Mouse (Mus musculus) lung, embryonic 16.5 days (tissue): ENCODE measurements around the gene Pgm5. TPM values are rescaled to one million over a fixed set of nuclear protein-coding genes. Genes with fewer than 3 reads are reported as not detected.
A peak's percentile ranks its signal among the peaks of the same experiment; 100 is the strongest.
"Not testable (repeated sequence)": the region's sequence is repeated elsewhere in the genome, so short reads cannot be mapped to it uniquely, and the experiment has no call there.

Experiments used
- ATAC-seq: fragments of 200-750 bp; cut with Nextera tagmentation; 2 replicates; pipeline ENCODE4 v1.8.0; 2017; ENCODE audit warnings: low read depth, mild to moderate bottlenecking, moderate library complexity
- H3K27ac ChIP-seq: fragments of 300-500 bp; sonication (generic); 2 replicates; pipeline ENCODE4 v1.5.1; 2014; ENCODE audit warnings: mild to moderate bottlenecking, control low read depth, low read length
- H3K27me3 ChIP-seq: fragments of 300-500 bp; sonication (generic); 2 replicates; pipeline ENCODE4 v1.6.1; 2014; ENCODE audit warnings: low read depth, low read length, mixed read lengths; ENCODE audit not compliant: control insufficient read depth, insufficient read depth
- H3K36me3 ChIP-seq: fragments of 300-500 bp; sonication (generic); 2 replicates; pipeline ENCODE4 v1.6.1; 2014; ENCODE audit warnings: low read length; ENCODE audit not compliant: control insufficient read depth, insufficient read depth
- H3K4me1 ChIP-seq: fragments of 300-500 bp; sonication (generic); replicated peaks from 2 replicates; pipeline ENCODE4 v1.6.1; 2014; ENCODE audit warnings: low read length, mixed read lengths; ENCODE audit not compliant: control insufficient read depth, insufficient read depth
- H3K4me2 ChIP-seq: fragments of 300-500 bp; sonication (generic); 2 replicates; pipeline ENCODE4 v1.6.1; 2014; ENCODE audit warnings: low read depth, low read length, control low read depth
- H3K4me3 ChIP-seq: fragments of 300-500 bp; sonication (generic); 2 replicates; pipeline ENCODE4 v1.5.1; 2014; ENCODE audit warnings: mild to moderate bottlenecking, low read length, control low read depth
- H3K9ac ChIP-seq: fragments of 300-500 bp; sonication (generic); 2 replicates; pipeline ENCODE4 v1.6.1; 2014; ENCODE audit warnings: low read length, control low read depth
- H3K9me3 ChIP-seq: fragments of 300-500 bp; sonication (generic); 2 replicates; pipeline ENCODE4 v1.6.1; 2016; ENCODE audit warnings: low read length; ENCODE audit not compliant: control insufficient read depth
- WGBS: fragments of 180-500 bp; shearing (Covaris S2); extraction: QIAGEN DNeasy Blood & Tissue Kit; methylation state at CpG from one replicate; pipeline ENCODE4 v1.1.7; 2014; 5-methylcytosine and 5-hydroxymethylcytosine counted together
- polyA plus RNA-seq: library from polyadenylated mRNA; unstranded; fragments of >200 nt; fragmentation: Nextera tagmentation; extraction: Ambion mirVana; gene quantifications from 2 replicates; pipeline ENCODE4 v1.2.1, GENCODE M21; 2015

The Pgm5 gene
- polyA plus RNA-seq, 1 experiment from 2014 or later, result 2.9 TPM

DNA sequence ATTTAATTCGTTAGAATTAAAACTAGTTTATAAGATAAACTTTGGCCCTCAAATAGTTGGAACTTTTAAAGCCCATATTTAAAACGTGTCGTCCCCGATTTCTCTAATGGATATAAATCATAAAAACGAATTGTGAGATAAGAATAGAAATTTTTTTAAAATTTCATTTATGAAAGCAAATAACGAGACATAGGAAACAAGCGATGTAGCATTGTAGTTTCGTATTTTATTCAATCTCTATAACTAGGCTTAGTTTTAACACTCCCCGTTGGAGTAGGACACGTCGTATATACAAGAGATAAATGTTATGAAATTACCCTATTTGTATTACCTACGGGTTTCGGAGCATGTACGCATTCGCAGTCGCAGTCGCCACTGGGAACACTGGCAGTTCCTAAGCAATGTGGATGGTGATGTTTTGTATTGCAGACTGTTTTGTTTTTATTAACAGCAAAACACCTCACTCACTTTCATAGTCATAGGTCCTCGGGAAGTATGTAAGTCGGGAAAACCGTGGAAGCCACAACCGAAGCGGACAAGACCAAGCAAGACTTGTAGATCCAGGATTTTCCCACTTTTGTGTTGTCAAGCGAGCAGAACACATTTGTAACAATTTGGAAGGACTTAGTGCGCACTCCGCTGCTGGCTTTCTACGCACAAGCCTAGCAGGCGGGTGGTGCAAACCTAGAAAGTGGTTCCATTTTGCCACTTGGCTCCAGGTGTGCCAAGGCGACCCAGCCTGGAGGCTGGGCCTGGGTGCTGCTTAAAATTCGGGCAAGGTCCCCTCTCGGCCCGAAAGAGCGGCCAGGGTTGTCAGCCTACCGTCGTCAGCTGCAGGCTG lies 37.3 kb upstream of the Pgm5 start:
- peak overlapping the region; percentile 43 for H3K4me3 ChIP-seq
- WGBS, result 4% methylated on average over 34 of the region's 34 CpGs
- H3K4me2 ChIP-seq, result peak overlapping the region; percentile 57; the same call in 1 of the 2 replicates
- no peaks in the 10 kb centered on the region for H3K9me3 ChIP-seq
- H3K27ac ChIP-seq, result no peak overlapping the region
- no peaks in the 10 kb centered on the region for H3K36me3 ChIP-seq
- H3K27me3 ChIP-seq, result peaks cover 79% of the 10 kb centered on the region
- no peak overlapping the region for H3K9ac ChIP-seq
- ATAC-seq, result no peak
- peaks cover 16% of the 10 kb centered on the region for H3K4me1 ChIP-seq

DNA sequence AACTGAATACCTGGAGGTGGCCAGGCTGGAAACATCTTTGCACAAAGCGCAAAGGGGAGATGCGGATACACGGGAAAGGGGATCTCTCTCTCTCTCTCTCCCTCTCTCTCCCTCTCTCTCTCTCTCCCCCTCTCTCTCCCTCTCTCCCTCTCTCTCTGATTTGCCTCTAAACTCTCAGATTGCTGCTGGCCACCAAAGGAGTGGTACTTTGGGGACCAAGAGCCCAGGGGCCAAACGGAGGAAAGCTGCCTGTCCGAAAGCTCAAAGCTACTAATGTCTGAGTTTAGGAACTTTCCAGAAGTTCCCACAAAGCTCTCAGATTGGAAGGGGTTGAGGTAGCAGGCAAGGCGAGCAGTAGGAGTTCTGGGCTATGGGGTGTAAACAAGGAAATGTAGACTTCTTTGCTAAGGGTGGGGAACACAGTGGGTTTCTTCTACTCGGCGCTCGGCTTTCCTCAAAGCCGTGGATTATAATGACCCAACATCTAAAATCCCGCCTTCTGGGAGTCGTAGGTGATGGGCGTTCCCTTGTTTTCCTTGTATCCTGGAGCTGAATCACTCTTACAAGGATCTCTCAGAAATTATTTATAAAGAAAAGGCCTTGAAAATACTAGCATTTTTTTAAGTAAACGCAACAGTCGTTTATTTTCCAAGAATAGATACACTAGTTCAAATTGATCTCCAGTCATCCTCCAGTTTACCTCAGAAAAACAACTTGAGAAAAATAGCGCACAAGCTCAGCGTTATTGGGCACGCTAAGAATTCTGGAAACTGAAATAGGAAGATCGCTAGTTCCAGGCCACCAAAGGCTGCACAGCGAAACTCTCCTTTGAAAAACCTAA lies 36.5 kb upstream of the Pgm5 start:
- ATAC-seq, result no peak

DNA sequence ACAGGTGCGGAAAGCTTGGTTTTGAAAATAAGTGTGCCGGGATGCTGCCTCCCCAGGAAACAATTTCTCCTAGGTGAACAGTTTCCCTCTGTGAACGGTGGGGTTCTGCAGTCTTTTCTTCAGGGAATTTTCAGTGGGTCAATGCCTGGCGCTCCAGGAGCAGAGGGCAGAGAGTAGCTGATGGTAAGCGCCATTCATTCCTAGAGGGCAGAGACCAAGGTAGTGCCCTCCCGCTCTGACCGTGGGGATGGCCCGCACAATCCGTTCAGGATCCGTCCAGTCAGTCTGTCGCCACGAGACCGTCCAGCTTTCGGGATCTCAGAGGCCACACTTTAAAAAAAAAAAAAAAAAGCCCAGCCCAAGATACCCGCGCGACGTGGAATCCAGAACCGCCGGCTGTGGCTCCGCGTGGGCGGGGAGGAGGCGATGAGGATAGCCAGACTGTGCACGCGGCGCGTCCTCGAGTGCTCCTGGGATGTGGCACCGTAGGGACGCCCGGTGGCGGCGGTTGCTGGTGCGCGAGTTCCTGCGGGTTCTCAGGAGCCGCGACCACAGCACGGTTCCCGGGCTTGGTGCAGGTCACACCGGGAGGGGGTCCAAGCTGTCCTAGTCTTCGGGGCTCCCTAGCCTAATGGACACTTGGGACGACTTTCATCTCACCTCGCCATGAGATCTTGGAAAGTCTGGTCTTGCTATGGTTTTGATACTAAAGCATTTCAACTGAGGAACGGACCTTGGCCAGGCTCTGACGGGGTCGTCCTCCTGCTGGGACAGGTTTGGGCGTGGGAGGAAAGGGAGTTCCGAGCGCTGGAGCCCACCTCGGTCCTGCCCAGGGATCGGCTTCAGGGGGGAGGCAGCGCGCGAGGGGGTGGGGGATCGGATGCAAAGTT lies 35.6 kb upstream of the Pgm5 start:
- Histone ChIP-seq H3K27me3 (peaks cover 65% of the 10 kb centered on the region), H3K4me2 (peak overlapping the region; percentile 37), H3K9ac (no peak overlapping the region), H3K36me3 (no peaks in the 10 kb centered on the region), H3K27ac (no peak overlapping the region), H3K4me3 (peak overlapping the region; percentile 31), H3K4me1 (peaks cover 16% of the 10 kb centered on the region), H3K9me3 (no peaks in the 10 kb centered on the region)
- 0 out of 2 replicates have a peak, but pooled peaks have one; percentile 26 for ATAC-seq
- under 1% methylated on average over 57 of the region's 57 CpGs for WGBS

More for the DNA sequence above, 36.5 kb upstream of the Pgm5 start:
- Histone ChIP-seq H3K36me3 (no peaks in the 10 kb centered on the region), H3K27me3 (peaks cover 73% of the 10 kb centered on the region), H3K9me3 (no peaks in the 10 kb centered on the region), H3K27ac (no peak overlapping the region), H3K4me1 (peaks cover 16% of the 10 kb centered on the region), H3K9ac (no peak overlapping the region), H3K4me2 (no peak overlapping the region), H3K4me3 (no peak overlapping the region; the same call in 1 of the 2 replicates)
- WGBS, result 2% methylated on average over 20 of the region's 20 CpGs

DNA sequence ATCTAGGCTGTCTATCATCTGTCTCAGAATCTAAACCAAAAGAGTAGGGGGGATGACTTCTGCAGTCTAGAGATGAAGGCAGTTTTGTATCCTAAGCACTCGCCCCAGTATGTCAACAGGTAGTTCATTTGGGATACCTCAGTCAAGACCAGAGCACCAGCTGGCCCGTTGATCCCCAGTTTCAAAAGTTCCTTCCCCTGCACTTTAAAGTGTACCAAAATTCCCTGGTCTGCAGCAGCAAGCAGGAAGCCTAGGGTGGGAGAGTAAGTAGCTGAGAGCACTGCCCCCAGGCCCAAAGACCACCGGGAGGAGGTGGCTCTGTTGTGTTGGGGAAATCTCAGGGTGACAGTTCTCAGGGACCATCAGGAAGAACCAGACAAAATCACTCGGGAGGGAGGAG lies 34.9 kb upstream of the Pgm5 start:
- no peaks in the 10 kb centered on the region for H3K36me3 ChIP-seq
- peaks cover 57% of the 10 kb centered on the region for H3K27me3 ChIP-seq
- peaks cover 16% of the 10 kb centered on the region for H3K4me1 ChIP-seq
- H3K9me3 ChIP-seq, result no peaks in the 10 kb centered on the region
- no peak overlapping the region for H3K27ac ChIP-seq
- H3K4me3 ChIP-seq, result no peak overlapping the region
- H3K9ac ChIP-seq, result no peak overlapping the region
- 12% methylated on average over 4 of the region's 4 CpGs for WGBS
- H3K4me2 ChIP-seq, result no peak overlapping the region
- no peak for ATAC-seq

DNA sequence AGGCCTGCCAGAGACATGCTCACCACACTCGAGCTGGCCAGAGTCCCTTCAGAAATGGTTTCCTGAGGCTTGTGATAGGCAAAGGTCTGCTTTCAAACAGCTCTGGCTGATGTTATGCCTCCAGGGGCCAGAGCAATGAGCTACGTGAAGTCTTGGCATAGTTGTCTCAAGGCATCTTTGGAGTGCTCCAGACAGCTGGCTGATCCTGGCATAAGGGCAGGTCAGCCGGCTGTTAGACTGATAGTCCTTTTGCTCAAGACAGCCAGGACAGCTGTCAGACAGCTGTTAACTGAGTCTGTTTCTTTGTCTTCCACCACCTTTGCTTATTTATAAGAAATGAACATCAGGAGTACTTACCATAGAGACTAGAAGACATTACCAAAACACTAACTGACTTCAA lies 25.2 kb upstream of the Pgm5 start:
- Histone ChIP-seq H3K36me3 (no peaks in the 10 kb centered on the region), H3K4me3 (no peak overlapping the region), H3K4me1 (no peaks in the 10 kb centered on the region), H3K9ac (no peak overlapping the region), H3K4me2 (no peak overlapping the region), H3K27me3 (peaks cover 8% of the 10 kb centered on the region), H3K27ac (no peak overlapping the region), H3K9me3 (no peaks in the 10 kb centered on the region)
- WGBS, result 68% methylated on average over 3 of the region's 3 CpGs
- no peak for ATAC-seq

DNA sequence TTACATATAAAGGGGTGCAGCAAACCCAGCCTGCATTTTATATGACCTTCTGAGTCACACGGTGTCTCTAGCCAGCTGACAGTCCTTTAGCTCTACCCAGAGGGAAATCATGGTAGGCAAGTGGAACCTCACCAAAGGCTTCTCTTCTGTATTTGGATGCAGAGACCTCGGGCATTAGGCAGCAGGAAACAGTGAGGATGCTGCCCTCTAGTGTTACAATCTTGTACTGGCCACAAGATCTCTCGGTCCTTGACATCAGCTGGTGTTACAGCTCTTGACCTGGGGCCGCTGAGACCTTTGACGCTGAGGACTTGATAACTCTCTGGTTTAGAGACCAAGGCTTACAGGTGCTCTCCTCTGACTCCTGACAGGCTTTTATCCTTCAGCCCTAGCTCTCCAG lies 23.8 kb upstream of the Pgm5 start:
- H3K4me2 ChIP-seq, result no peak overlapping the region

DNA sequence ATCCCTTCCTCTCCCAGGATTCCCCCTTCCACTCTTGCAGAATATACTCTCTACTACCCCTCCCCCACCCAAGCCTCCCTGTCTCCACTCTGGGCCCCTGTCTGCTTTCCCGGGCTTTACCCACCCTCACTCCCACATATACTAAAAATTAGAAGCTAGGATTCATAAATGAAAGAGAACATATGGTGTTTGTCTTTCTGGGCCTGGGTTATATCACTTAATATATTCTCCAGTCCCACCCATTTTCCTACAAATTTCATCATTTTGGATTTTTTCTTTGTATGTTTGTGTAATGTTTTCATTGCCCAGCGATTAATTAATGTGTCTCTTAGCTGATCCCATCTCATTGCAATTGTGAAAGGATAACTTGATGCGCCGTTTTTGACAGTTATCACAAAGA lies 19.6 kb upstream of the Pgm5 start:
- 37% methylated on average over 4 of the region's 4 CpGs for WGBS
- no peaks in the 10 kb centered on the region for H3K36me3 ChIP-seq
- no peak overlapping the region for H3K27ac ChIP-seq
- no peak overlapping the region for H3K4me3 ChIP-seq
- peak; percentile 81 for ATAC-seq
- H3K9me3 ChIP-seq, result no peaks in the 10 kb centered on the region
- no peak overlapping the region for H3K9ac ChIP-seq
- H3K4me1 ChIP-seq, result 0 out of 2 replicates have a peak, but pooled peaks cover 2% of the 10 kb centered on the region
- H3K4me2 ChIP-seq, result no peak overlapping the region
- H3K27me3 ChIP-seq, result peaks cover 3% of the 10 kb centered on the region

More for the DNA sequence above, 23.8 kb upstream of the Pgm5 start:
- WGBS, result 8% methylated on average over 5 of the region's 5 CpGs
- Histone ChIP-seq H3K9me3 (no peaks in the 10 kb centered on the region), H3K27ac (no peak overlapping the region), H3K4me3 (no peak overlapping the region), H3K36me3 (no peaks in the 10 kb centered on the region), H3K4me1 (0 out of 2 replicates have a peak, but pooled peaks cover 2% of the 10 kb centered on the region), H3K27me3 (peaks cover 7% of the 10 kb centered on the region), H3K9ac (no peak overlapping the region)
- peak; percentile 47; the same call in 1 of the 2 replicates for ATAC-seq

DNA sequence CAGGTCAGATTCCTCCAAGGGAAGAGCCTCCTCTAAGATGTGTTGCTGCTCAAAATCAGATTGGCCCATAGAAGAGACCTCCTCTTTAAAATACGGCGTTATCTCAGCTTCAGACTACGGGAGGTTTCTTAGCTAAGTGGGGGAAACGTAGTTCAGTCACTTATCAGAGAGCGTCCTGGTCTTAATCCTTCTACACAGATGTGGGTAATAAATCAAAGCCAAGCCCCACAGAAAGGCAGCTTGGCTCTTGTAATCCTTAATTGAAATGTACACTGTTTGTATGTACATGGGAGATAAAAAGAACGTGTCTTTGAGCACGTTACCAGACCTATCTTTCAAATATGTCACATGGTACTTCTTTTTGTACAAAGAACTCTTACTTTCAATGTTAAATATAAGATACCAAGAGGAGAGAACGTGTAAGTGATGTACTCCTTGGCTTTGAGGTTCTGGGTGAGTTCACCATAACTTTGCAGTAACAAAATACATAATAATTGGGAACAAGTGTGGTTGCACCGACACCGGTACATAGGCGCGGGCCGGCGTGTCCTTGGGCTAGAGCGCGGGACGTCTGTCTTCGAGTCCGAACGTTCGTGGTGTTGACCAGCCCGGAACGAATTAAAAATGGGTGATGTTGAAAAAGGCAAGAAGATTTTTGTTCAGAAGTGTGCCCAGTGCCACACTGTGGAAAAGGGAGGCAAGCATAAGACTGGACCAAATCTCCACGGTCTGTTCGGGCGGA lies 13.6 kb upstream of the Pgm5 start, which contains the start of gene Gm10053:
Gm10053 (plus strand) TSS at position 558 of the 742 bp plus-strand sequence.
- not testable (repeated sequence) for ATAC-seq, H3K4me3 ChIP-seq, H3K4me2 ChIP-seq, H3K36me3 ChIP-seq, H3K9ac ChIP-seq, H3K9me3 ChIP-seq, H3K27ac ChIP-seq, H3K27me3 ChIP-seq, H3K4me1 ChIP-seq
- 63% methylated on average over 23 of the region's 26 CpGs for WGBS
